Mouse (Mus musculus) hindbrain, embryonic 11.5 days (tissue): Measurements from ENCODE around the gene Surf1. TPM values are rescaled to one million over a fixed set of nuclear protein-coding genes. Genes with fewer than 3 reads are reported as not detected.
A peak's percentile ranks its signal among the peaks of the same experiment; 100 is the strongest.

Experiments
- ATAC-seq: fragments of 200-750 bp; cut with Nextera tagmentation; 2 replicates; pipeline ENCODE4 v1.8.0; 2017; ENCODE audit warnings: mild to moderate bottlenecking, moderate TSS enrichment, moderate library complexity; ENCODE audit not compliant: low FRiP score
- DNase-seq: peaks from one replicate; pipeline ENCODE4 v3.0.0-alpha.2; 2015; ENCODE audit warnings: low spot score
- H3K27ac ChIP-seq: fragments of 300-500 bp; sonication (generic); 2 replicates; pipeline ENCODE4 v1.5.1; 2014; ENCODE audit warnings: mild to moderate bottlenecking, low read depth, low read length
- H3K27me3 ChIP-seq: fragments of 300-500 bp; sonication (generic); 2 replicates; pipeline ENCODE4 v1.6.1; 2014; ENCODE audit warnings: mild to moderate bottlenecking, low read length, moderate library complexity, mixed read lengths; ENCODE audit not compliant: control insufficient read depth, insufficient read depth
- H3K36me3 ChIP-seq: fragments of 300-500 bp; sonication (generic); 2 replicates; pipeline ENCODE4 v1.6.1; 2014; ENCODE audit warnings: mild to moderate bottlenecking, low read length, moderate library complexity, mixed read lengths; ENCODE audit not compliant: control insufficient read depth, insufficient read depth
- H3K4me1 ChIP-seq: fragments of 300-500 bp; sonication (generic); replicated peaks from 2 replicates; pipeline ENCODE4 v1.6.1; 2014; ENCODE audit warnings: low read length, mixed read lengths; ENCODE audit not compliant: control insufficient read depth, insufficient read depth
- H3K4me2 ChIP-seq: fragments of 300-500 bp; sonication (generic); replicated peaks from 2 replicates; pipeline ENCODE4 v1.6.1; 2014; ENCODE audit warnings: mild to moderate bottlenecking, low read depth, low read length
- H3K4me3 ChIP-seq: fragments of 300-500 bp; sonication (generic); 2 replicates; pipeline ENCODE4 v1.5.1; 2014; ENCODE audit warnings: low read depth, low read length
- H3K9ac ChIP-seq: fragments of 300-500 bp; sonication (generic); 2 replicates; pipeline ENCODE4 v1.6.1; 2014; ENCODE audit warnings: low read depth, low read length
- H3K9me3 ChIP-seq: fragments of 300-500 bp; sonication (generic); 2 replicates; pipeline ENCODE4 v1.6.1; 2016; ENCODE audit warnings: low read length; ENCODE audit not compliant: control insufficient read depth
- WGBS: fragments of 180-500 bp; shearing (Covaris S2); extraction: QIAGEN DNeasy Blood & Tissue Kit; methylation state at CpG from one replicate; pipeline ENCODE4 v1.1.7; 2014; 5-methylcytosine and 5-hydroxymethylcytosine counted together
- polyA plus RNA-seq: library from polyadenylated mRNA; unstranded; fragments of >200 nt; fragmentation: Nextera tagmentation; extraction: Ambion mirVana; gene quantifications from 2 replicates; pipeline ENCODE4 v1.2.1, GENCODE M21; 2014

Gene Surf1
- 52.9 and 53.9 TPM in 2 replicates for polyA plus RNA-seq

GRCm38 (mm10) chr2:26915927-26916728 is at the start of gene Surf1, which contains the start of gene Surf2:
Gene Surf1 (minus strand): TSS chr2:26916530.
Gene Surf2 (plus strand): TSS chr2:26916367.
- peaks cover 27% of the 10 kb centered on the region for H3K36me3 ChIP-seq
- H3K27me3 ChIP-seq: no peaks in the 10 kb centered on the region
- peaks cover 12% of the 10 kb centered on the region for H3K4me1 ChIP-seq
- H3K9me3 ChIP-seq: no peaks in the 10 kb centered on the region
- H3K4me3 ChIP-seq: peak within 1 kb of the TSS; percentile 65
- peak within 1 kb of the TSS; percentile 59 for H3K27ac ChIP-seq
- peak within 1 kb of the TSS; percentile 62 for H3K9ac ChIP-seq
- peak; percentile 76 for ATAC-seq
- peak; percentile 84 for DNase-seq
- H3K4me2 ChIP-seq: peak within 1 kb of the TSS; percentile 96
- WGBS: 3% methylated on average over 47 of the region's 47 CpGs

- Histone ChIP-seq H3K4me1 (peaks cover 4% of the 10 kb centered on the region; the same call in 1 of the 2 replicates), H3K4me3 (peak overlapping the region; percentile 87), H3K9ac (peak overlapping the region; percentile 86), H3K9me3 (no peaks in the 10 kb centered on the region), H3K36me3 (peaks cover 5% of the 10 kb centered on the region), H3K27ac (peak overlapping the region; percentile 99), H3K4me2 (peak overlapping the region; percentile 78), H3K27me3 (no peaks in the 10 kb centered on the region)
- no peak for DNase-seq
- WGBS: 15% methylated on average over 14 of the region's 14 CpGs
- ATAC-seq: peak; percentile 50; the same call in 1 of the 2 replicates
Measured at GRCm38 (mm10) chr2:26964724-26965370, 48.5 kb upstream of the Surf1 start.

- H3K27me3 ChIP-seq: no peaks in the 10 kb centered on the region
- peak; percentile 96 for ATAC-seq
- H3K9me3 ChIP-seq: no peaks in the 10 kb centered on the region
- peak within 1 kb of the TSS; percentile 78 for H3K4me2 ChIP-seq
- H3K4me3 ChIP-seq: peak within 1 kb of the TSS; percentile 87
- H3K36me3 ChIP-seq: peaks cover 7% of the 10 kb centered on the region
- peak; percentile 96 for DNase-seq
- WGBS: under 1% methylated on average over 50 of the region's 50 CpGs
- H3K27ac ChIP-seq: peak within 1 kb of the TSS; percentile 99
- peak within 1 kb of the TSS; percentile 86 for H3K9ac ChIP-seq
- peaks cover 4% of the 10 kb centered on the region; the same call in 1 of the 2 replicates for H3K4me1 ChIP-seq
Measured at GRCm38 (mm10) chr2:26963923-26964723, 47.8 kb upstream of the Surf1 start, which contains the start of gene Rexo4. Gene Rexo4 (minus strand): TSS chr2:26964386.

GRCm38 (mm10) chr2:26960756-26961155 is 44.4 kb upstream of the Surf1 start:
- Histone ChIP-seq H3K4me1 (peaks cover 4% of the 10 kb centered on the region; the same call in 1 of the 2 replicates), H3K4me2 (no peak overlapping the region), H3K27ac (no peak overlapping the region), H3K4me3 (no peak overlapping the region), H3K27me3 (no peaks in the 10 kb centered on the region), H3K9ac (no peak overlapping the region), H3K36me3 (peaks cover 9% of the 10 kb centered on the region), H3K9me3 (no peaks in the 10 kb centered on the region)
- WGBS: 80% methylated on average over 4 of the region's 4 CpGs
- no peak for DNase-seq
- ATAC-seq: no peak

- H3K36me3 ChIP-seq: peaks cover 14% of the 10 kb centered on the region
Measured at GRCm38 (mm10) chr2:26957488-26957859, 41.1 kb upstream of the Surf1 start.

GRCm38 (mm10) chr2:26956811-26957487 is 40.6 kb upstream of the Surf1 start:
- Histone ChIP-seq H3K4me3 (no peak overlapping the region), H3K9me3 (no peaks in the 10 kb centered on the region), H3K27me3 (no peaks in the 10 kb centered on the region), H3K4me2 (no peak overlapping the region), H3K27ac (no peak overlapping the region), H3K9ac (no peak overlapping the region), H3K4me1 (no peaks in the 10 kb centered on the region), H3K36me3 (peaks cover 14% of the 10 kb centered on the region)
- WGBS: 95% methylated on average over 12 of the region's 12 CpGs
- no peak for DNase-seq
- no peak for ATAC-seq

More at GRCm38 (mm10) chr2:26957488-26957859, 41.1 kb upstream of the Surf1 start:
- H3K27me3 ChIP-seq: no peaks in the 10 kb centered on the region
- DNase-seq (no peak), ATAC-seq (no peak)
- no peak overlapping the region for H3K4me2 ChIP-seq
- H3K4me3 ChIP-seq: no peak overlapping the region
- no peak overlapping the region for H3K27ac ChIP-seq
- H3K4me1 ChIP-seq: no peaks in the 10 kb centered on the region
- no peak overlapping the region for H3K9ac ChIP-seq
- no peaks in the 10 kb centered on the region for H3K9me3 ChIP-seq
- WGBS: 91% methylated on average over 2 of the region's 2 CpGs

- no peaks in the 10 kb centered on the region for H3K27me3 ChIP-seq
- H3K27ac ChIP-seq: no peak overlapping the region
- peaks cover 9% of the 10 kb centered on the region for H3K36me3 ChIP-seq
- 85% methylated on average over 2 of the region's 2 CpGs for WGBS
- no peak overlapping the region for H3K4me3 ChIP-seq
- H3K9me3 ChIP-seq: no peaks in the 10 kb centered on the region
- DNase-seq (no peak), ATAC-seq (no peak)
- H3K4me1 ChIP-seq: no peaks in the 10 kb centered on the region
- no peak overlapping the region for H3K9ac ChIP-seq
- H3K4me2 ChIP-seq: no peak overlapping the region
Measured at GRCm38 (mm10) chr2:26954735-26955395, 38.5 kb upstream of the Surf1 start.
